Mouse (Mus musculus) lung, adult 2 months (tissue): ENCODE measurements around the gene Corin.

Experiments used
- CTCF ChIP-seq: fragments of 200-500 bp; IDR thresholded peaks from 2 replicates; pipeline ENCODE4 v1.5.1; 2011; ENCODE audit warnings: mild to moderate bottlenecking, low read length, control low read depth; ENCODE audit not compliant: insufficient read depth
- POLR2A ChIP-seq: fragments of 200-500 bp; IDR thresholded peaks from 2 replicates; pipeline ENCODE4 v1.6.1; 2011; ENCODE audit warnings: low read depth, mild to moderate bottlenecking, control low read depth, low read length, borderline replicate concordance; ENCODE audit errors: extremely low read depth

DNA sequence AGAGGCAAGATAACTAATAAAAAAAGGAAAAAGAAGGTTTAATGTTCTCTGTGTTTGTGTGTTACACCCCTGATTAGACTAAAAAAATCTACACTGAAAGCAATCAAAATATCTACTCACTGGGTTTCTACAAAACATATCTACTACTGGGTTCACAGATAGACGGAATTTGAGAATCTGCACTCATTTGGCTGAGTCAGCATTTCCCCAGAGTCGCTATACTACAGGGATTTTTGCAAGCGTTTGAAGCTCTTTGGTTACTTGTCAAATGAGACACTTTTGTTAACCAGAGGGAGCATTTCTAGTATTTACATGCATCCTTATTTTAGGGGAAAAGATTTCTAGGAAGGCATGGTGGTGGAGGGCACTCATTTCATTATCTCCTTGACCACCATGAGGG is 136.3 kb downstream of the Corin start:
- TF ChIP-seq CTCF (no peak), POLR2A (no peak)
